Mouse (Mus musculus): ENCODE results near the gene Meis1.

GRCm38 (mm10) chr11:18871170-18872081, 147.4 kb downstream of the Meis1 start:
- TF ChIP-seq CTCF (IDR thresholded peaks at IDR 0.05; ENCODE audit: low read depth, low read length) = no peak
- TF ChIP-seq POLR2A (IDR thresholded peaks at IDR 0.05; ENCODE audit: insufficient read depth, low read length) = no peak
